Mouse (Mus musculus) cortical plate, adult 2 months (tissue): Measurements from ENCODE around the gene A630001G21Rik.

Experiments used
- CTCF ChIP-seq: fragments of 200-500 bp; IDR thresholded peaks from 2 replicates; pipeline ENCODE4 v1.5.1; 2011; ENCODE audit warnings: mild to moderate bottlenecking, control low read depth, low read length; ENCODE audit not compliant: insufficient read depth; ENCODE audit errors: extremely low read depth
- POLR2A ChIP-seq: fragments of 200-500 bp; IDR thresholded peaks from 2 replicates; pipeline ENCODE4 v1.6.1; 2011; ENCODE audit warnings: mild to moderate bottlenecking, low read length, control low read depth; ENCODE audit not compliant: insufficient read depth; ENCODE audit errors: extremely low read depth

GRCm38 (mm10) chr1:85690544-85690943, 87.9 kb downstream of the A630001G21Rik start:
- TF ChIP-seq CTCF (no peak), POLR2A (no peak)
